Mouse (Mus musculus): ENCODE data around the gene Tnnt1.

Gene Tnnt1

GRCm38 (mm10) chr7:4521231-4522003, 5.2 kb upstream of the Tnnt1 start:
- peak; percentile 58 for DNase-seq

DNA sequence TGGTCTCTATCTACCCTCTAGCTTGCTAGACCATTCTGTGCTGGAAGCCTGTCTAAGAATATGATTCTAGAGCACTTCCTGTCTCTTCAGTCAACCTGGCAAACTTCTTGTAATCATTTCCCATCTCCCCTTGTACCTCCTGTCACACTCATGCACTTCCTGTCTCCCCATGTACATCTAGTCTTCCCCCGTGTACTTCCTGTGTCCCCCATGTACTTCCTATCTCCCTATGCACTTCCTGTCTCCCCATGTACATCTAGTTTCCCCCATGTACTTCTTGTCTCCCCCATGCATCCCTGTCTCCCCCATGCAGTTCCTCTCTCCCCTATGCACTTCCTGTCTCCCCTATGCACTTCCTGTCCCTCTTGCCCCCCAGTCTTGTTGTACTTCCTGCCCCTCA, 2.3 kb upstream of the Tnnt1 start:
- DNase-seq, result no peak

DNA sequence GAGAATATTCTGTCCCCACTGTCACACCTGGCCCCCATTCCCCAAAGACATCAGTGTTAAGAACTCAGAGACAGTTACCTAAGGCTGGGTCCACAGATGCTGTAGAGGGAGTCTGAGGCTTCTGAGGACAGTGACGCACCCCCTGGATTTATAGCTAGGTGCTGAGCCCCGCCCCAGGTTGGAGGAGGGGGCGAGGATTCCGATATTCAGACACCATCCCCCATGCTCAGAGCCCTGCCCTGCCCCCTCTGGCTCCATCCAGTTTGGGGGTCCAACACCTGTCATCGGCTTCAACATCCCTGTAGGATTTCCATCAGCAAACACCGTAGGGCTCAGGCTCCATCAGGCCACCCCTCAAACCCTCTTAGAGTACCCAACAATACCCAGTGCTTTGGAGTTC, 329 bp downstream of the Tnnt1 start:
- no peak for DNase-seq

DNA sequence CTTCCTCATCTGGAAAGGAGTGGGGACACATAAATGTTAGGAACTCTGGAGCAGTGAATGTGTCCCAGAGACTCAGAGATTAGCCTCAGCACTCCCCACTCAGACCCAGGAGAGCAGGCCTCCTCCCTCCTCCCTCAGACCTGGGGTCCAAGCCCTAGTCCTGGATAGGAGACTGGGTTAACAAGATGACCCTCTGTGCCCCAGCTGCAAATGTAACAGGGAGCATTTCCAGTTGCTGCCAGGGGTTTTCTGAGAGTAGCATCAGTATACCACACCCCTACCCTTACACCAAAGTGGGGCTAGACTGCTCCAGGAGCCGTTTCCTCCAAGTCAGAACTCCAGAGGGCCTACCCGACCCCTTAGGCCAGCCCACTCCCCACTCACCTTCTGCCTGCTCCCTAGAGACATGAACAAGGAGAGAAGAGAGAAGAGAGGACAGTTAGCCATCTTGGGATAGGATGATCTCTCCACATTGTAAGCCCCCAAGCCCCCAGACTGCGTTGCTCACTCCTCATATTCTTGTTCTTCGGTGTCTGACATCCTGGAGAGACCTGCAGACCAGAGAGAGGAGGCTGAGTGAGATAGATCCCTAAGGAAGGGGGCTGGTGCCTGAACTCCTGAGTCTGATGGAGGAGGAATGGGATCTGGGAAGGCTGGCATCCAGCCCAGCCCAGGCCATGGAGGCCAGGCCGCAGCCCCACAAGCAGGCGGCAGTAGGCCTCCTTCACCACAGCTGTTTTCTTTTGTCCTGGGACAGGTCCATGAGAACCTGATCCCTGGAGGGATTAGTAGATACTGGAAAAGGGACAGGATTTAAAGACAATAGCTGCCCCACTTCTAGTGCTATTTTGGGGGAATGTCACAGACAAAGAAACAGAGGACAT, 2.1 kb downstream of the Tnnt1 start:
- no peak for DNase-seq

GRCm38 (mm10) chr7:4513236-4513635, 2.9 kb downstream of the Tnnt1 start:
- peak; percentile 52 for DNase-seq

DNA sequence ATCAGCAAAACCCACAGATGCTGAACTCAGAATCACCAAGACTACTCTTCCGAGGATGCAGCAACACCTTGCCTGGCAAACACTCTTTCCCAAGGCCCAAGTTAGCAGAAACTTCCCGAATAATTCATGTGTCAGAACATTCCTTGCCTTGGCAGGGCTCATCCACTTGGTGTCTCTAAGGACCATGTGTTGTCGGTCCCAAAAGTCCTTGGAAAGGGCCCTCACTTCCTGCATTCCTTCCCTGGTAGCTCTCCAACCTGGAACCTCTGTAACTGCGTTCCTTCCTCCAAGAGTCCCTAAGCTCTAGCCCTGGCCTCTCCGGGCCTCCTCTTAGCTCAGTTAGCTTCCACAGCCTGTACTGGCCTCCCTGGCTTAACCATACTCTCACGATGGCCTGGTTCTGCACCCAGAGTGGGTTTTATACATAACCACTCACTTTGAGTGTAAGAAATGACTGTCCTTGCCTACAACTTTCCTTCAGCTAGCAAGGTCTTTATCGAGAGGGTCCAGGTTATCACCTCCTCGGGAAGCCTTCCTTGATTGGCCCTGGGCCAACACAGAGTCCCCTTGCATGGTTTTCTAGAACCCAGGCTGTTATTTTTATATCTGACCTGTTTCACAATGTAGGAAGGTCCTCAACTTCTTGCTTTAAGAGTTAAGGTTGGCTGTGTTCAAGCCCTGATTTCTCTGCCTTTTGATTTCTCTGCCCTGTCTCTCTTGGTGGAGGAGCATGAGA, 4.5 kb downstream of the Tnnt1 start:
- DNase-seq, result no peak

- DNase-seq, result peak; percentile 85
Measured at GRCm38 (mm10) chr7:4509863-4510608, 6.1 kb downstream of the Tnnt1 start.

- DNase-seq, result no peak
Measured at GRCm38 (mm10) chr7:4508739-4509116, 7.5 kb downstream of the Tnnt1 start.

- DNase-seq, result no peak
Measured at GRCm38 (mm10) chr7:4508062-4508738, 8.0 kb downstream of the Tnnt1 start.

DNA sequence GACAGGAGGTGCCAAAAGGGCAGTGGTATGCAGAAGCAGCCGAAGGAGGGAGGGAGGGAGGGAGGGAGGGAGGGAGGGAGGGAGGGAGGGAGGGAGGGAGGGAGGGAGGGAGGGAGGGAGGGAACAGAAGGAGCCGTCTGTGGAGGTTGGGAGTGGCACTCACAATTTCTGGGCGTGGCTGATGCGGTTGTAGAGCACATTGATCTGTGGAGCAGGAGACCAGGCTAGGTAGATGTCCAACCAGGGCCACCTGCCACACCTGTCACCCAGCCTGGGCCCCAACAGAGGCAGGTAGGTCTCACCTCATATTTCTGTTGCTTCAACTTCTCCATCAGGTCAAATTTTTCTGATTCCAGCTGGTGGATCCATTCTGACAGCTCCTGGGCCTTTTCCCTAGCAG, 9.0 kb downstream of the Tnnt1 start:
- DNase-seq, result no peak

GRCm38 (mm10) chr7:4504646-4505435, 11.3 kb downstream of the Tnnt1 start:
- no peak for DNase-seq

DNA sequence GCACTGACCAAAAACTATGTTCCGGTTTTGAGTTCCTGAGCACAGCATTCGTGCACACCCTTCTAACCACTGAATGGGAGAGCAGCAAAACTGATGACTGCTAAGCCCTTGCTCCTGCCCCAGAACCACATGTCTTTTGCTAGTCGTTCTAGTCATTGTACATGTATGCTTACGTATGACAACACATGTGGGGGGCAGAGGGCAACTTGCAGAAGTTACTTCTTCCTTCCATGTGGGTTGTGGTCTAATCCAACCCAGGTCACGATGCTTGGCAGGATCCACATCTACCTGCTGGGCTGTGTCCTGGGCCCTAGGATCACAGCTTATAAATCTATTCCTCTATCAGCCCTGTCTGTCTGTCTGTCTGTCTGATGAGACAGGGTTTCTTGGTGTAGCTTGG, 12.3 kb downstream of the Tnnt1 start:
- no peak for DNase-seq

DNA sequence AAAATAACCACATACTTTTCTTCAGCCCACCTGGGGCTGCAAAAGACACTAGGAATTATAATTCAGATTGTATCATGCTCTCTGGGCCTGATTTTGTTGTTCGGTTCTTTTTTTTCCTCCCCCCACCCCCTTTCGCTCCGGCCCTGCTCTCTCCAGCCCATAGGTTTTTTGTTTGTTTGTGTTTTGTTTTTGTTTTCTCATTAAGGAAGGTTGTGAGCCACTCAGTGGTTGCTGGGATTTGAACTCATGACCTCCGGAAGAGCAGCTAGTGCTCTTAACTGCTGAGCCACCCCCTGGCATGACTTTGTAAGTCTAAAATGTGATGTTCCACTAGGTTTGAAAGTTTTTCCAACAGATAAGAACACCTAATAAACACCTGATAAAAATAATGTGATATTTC, 13.1 kb downstream of the Tnnt1 start:
- no peak for DNase-seq

- DNase-seq, result peak; percentile 42
Measured at GRCm38 (mm10) chr7:4502421-4503090, 13.6 kb downstream of the Tnnt1 start.

DNA sequence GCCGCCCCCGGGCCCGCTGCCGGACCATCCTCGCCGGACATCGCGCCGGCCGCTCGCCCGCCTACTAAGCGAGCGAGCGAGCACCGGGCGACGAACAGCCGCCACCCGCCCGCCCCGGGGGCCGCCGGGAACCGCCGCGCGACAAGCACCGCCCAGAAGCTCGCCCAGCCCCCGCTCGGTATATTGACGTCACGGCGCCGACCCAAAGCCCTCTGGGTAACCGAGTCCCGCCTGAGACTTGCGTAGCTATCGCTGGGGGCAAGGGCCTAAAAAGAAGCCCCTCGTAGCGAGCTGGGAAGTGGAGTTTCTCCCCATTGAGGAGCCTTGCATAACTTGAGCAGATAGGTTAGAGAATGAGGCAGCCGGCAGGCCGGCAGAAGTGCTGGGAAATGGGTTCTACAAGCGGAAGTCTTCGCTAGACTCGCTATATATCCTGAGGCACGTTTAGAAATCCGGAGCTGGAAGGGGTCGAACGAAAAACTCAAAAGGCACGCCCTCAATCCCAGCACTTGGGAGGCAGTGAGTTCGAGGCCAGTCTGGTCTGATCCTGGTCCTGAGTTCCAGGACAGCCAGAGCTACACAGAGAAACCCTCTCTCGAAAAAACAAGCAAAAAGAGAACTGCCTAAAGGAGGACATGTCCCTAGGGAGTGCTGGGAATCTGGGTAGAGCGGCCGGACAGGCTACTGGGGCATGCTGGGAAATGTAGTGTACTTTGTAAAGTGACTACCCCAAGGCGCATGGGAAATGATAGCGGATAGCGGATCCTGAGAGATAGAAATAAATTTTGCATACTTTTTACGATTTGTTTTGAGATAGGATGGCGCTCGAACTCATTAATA, 14.4 kb downstream of the Tnnt1 start, which contains the start of gene Ppp1r12c:
Gene Ppp1r12c (minus strand): TSS at position 123 of the 840 bp plus-strand sequence.
- DNase-seq, result peak; percentile 97

DNA sequence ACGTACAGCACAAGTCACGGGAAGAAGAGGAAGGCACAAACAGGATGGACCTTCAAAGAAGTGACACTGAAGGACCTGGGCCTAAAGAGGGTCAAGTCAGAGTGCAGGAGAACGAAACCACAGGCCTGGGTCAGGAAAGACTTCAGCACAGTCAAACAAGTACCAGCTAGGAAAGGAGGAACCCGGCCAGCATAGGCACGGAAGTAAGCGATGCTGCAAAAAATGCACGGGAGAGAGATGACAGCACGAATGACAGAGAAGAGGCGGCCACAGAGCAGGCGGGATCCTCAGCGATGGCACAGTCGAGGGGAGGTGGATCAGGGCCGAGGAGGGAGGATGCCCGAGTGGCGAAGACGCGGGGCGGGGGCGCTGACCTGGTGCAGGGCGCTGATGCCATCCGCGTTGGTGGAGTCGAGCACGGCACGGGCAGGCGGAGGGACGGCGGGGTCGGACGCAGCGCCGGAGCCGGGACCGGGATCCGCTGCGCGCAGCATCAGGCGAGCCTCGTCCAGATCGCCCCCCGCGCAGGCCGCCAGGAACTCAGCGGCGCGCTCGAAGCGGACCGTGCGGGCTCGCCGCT, 15.2 kb downstream of the Tnnt1 start:
- peak; percentile 68 for DNase-seq

DNA sequence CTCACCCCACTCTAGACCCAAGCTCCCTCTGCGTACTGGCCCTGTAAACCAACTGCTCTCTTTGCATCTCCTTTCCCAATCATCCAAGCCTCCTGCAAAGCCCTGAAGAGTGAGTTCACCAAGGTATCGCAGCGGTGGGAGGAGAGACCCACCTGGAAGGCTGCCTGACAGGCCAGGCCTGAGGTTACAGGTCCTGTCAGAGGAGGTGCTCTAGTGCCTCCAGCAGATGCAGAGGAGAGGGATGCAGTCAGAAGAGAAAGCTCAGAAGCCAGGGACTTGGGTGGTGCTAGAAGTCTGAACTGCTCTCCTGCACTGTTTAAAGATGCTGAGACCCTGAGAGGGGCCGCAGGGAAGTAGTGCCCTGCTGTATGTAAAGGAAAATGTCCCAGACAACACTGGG, 17.1 kb downstream of the Tnnt1 start:
- DNase-seq, result no peak

GRCm38 (mm10) chr7:4498251-4498650, 17.9 kb downstream of the Tnnt1 start:
- no peak for DNase-seq

GRCm38 (mm10) chr7:4497271-4497903, 18.8 kb downstream of the Tnnt1 start:
- DNase-seq, result no peak

Data from thymus, postnatal 14 days (tissue).